Mouse (Mus musculus): ENCODE measurements at regions not wholly inside any gene's neighbourhood (a gene's known extent, or its start where the extent isn't known, plus 50 kb on each side); places are given as distances from the start of the nearest gene placed in this dataset.

- TF ChIP-seq POLR2A (IDR thresholded peaks at IDR 0.05; ENCODE audit: low read depth, low read length) (no peak), CTCF (conservative IDR thresholded peaks at IDR 0.05 in 1 of 2, IDR thresholded peaks at IDR 0.05 in 1 of 2; ENCODE audit: low read depth in 2 of 2, low read length in 2 of 2) (no peak), MEF2A (IDR thresholded peaks at IDR 0.05; ENCODE audit: borderline replicate concordance, low read depth, low read length) (no peak), UBTF (IDR thresholded peaks at IDR 0.05; ENCODE audit: low read depth, low read length) (no peak), MAX (IDR thresholded peaks at IDR 0.05; ENCODE audit: low read length) (no peak), BHLHE40 (IDR thresholded peaks at IDR 0.05; ENCODE audit: low read depth, low read length) (no peak), EP300 (IDR thresholded peaks at IDR 0.05; ENCODE audit: low read length) (no peak), NRF1 (IDR thresholded peaks at IDR 0.05; ENCODE audit: low read depth, low read length) (no peak), POLR2AphosphoS2 (IDR thresholded peaks at IDR 0.05; ENCODE audit: low read depth, low read length) (no peak), CHD2 (IDR thresholded peaks at IDR 0.05; ENCODE audit: low read length) (no peak)
Measured at GRCm38 (mm10) chr8:12041662-12042061, 201.4 kb downstream of the Tex29 start.
